Mouse (Mus musculus) intestine, embryonic 16.5 days (tissue): ENCODE results near the gene Irgm1. TPM values are rescaled to one million over a fixed set of nuclear protein-coding genes. Genes with fewer than 3 reads are reported as not detected.
A peak's percentile ranks its signal among the peaks of the same experiment; 100 is the strongest.
"Not testable (repeated sequence)": the region's sequence is repeated elsewhere in the genome, so short reads cannot be mapped to it uniquely, and the experiment has no call there.

Experiments used
- ATAC-seq: fragments of 200-750 bp; cut with Nextera tagmentation; 2 replicates; pipeline ENCODE4 v1.8.0; 2017; ENCODE audit warnings: moderate TSS enrichment, moderate library complexity
- H3K27ac ChIP-seq: fragments of 300-500 bp; sonication (generic); 2 replicates; pipeline ENCODE4 v1.5.1; 2014; ENCODE audit warnings: mild to moderate bottlenecking, low read length
- H3K27me3 ChIP-seq: fragments of 300-500 bp; sonication (generic); replicated peaks from 2 replicates; pipeline ENCODE4 v1.6.1; 2014; ENCODE audit warnings: low read length, control low read depth, mixed read lengths; ENCODE audit not compliant: control insufficient read depth, insufficient read depth
- H3K36me3 ChIP-seq: fragments of 300-500 bp; sonication (generic); 2 replicates; pipeline ENCODE4 v1.6.1; 2014; ENCODE audit warnings: low read length, control low read depth; ENCODE audit not compliant: control insufficient read depth, insufficient read depth
- H3K4me1 ChIP-seq: fragments of 300-500 bp; sonication (generic); 2 replicates; pipeline ENCODE4 v1.6.1; 2014; ENCODE audit warnings: low read length, control low read depth, mixed read lengths; ENCODE audit not compliant: control insufficient read depth, insufficient read depth
- H3K4me2 ChIP-seq: fragments of 300-500 bp; sonication (generic); 2 replicates; pipeline ENCODE4 v1.6.1; 2014; ENCODE audit warnings: low read depth, low read length, control low read depth
- H3K4me3 ChIP-seq: fragments of 300-500 bp; sonication (generic); 2 replicates; pipeline ENCODE4 v1.5.1; 2014; ENCODE audit warnings: mild to moderate bottlenecking, low read length
- H3K9ac ChIP-seq: fragments of 300-500 bp; sonication (generic); 2 replicates; pipeline ENCODE4 v1.6.1; 2014; ENCODE audit warnings: low read depth, low read length
- H3K9me3 ChIP-seq: fragments of 300-500 bp; sonication (generic); 2 replicates; pipeline ENCODE4 v1.6.1; 2016; ENCODE audit warnings: low read length, control low read depth; ENCODE audit not compliant: control insufficient read depth
- WGBS: fragments of 180-500 bp; shearing (Covaris S2); extraction: QIAGEN DNeasy Blood & Tissue Kit; methylation state at CpG from one replicate; pipeline ENCODE4 v1.1.7; 2014; 5-methylcytosine and 5-hydroxymethylcytosine counted together
- polyA plus RNA-seq: library from polyadenylated mRNA; unstranded; fragments of >200 nt; fragmentation: Nextera tagmentation; extraction: Ambion mirVana; gene quantifications from 2 replicates; pipeline ENCODE4 v1.2.1, GENCODE M21; 2015

The Irgm1 gene
- polyA plus RNA-seq = 15.6 and 15.8 TPM in 2 replicates

DNA sequence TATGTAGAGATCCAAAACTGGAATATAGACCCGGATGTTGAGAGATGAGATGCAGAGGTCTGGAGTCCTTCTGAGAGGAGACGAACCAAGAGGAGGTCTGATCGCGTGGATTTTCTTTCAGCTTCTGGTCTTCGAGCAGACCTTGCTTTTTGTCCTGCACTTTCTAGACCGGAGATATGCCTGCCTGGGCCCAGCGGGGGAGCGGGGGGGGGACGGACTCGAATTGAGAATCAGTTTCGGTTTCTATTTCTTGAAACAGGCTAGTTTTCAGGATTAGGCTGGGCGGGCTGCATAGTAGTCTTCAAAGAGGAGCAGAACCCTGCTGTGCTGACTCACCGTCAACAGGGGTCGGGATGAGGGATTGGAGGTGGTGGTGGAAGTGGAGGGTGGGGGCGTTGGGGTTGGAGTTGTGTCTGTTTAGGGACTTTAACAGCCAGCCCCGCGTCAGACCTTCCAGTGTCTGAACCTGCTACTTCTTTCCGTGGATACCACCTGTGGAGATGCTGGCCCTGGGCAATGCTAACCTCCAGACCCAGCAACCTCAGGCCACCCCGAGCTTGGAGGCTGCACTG lies at the start of gene Irgm1:
Gene Irgm1 (minus strand): TSS at position 483 of the 572 bp plus-strand sequence.
- Histone ChIP-seq H3K27ac (peak within 1 kb of the TSS; percentile 88), H3K4me3 (peak within 1 kb of the TSS; percentile 47), H3K9me3 (no peaks in the 10 kb centered on the region), H3K9ac (peak within 1 kb of the TSS; percentile 70), H3K27me3 (no peaks in the 10 kb centered on the region), H3K4me2 (peak within 1 kb of the TSS; percentile 79), H3K36me3 (peaks cover 6% of the 10 kb centered on the region), H3K4me1 (peaks cover 19% of the 10 kb centered on the region)
- ATAC-seq = peak; percentile 22
- under 1% methylated on average over 19 of the region's 19 CpGs for WGBS

DNA sequence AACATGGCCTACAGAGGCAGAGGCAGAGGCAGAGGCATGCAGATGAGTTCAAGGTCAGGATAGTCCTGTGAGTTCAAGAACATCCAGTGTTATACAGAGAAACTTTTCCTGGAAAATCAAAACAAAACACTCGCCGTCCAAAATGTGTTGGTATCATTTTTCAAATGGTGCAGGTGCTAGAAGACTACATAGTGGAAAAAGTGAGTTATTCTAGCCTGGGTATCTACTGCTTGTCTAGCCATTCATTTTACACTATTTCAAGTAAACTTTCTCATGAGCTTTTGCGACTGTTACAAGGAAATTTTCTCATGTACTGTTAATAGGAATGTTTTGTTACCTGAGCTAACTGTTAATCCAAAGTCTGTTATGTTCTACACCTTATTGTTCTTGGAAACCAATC lies 46.9 kb upstream of the Irgm1 start:
- Histone ChIP-seq H3K4me3 (no peak overlapping the region), H3K27me3 (no peaks in the 10 kb centered on the region), H3K36me3 (no peaks in the 10 kb centered on the region), H3K9me3 (no peaks in the 10 kb centered on the region), H3K4me1 (no peaks in the 10 kb centered on the region), H3K4me2 (no peak overlapping the region), H3K27ac (no peak overlapping the region), H3K9ac (no peak overlapping the region)
- WGBS = 76% methylated on average over 3 of the region's 3 CpGs
- no peak for ATAC-seq

- Histone ChIP-seq H3K4me2 (no peak overlapping the region), H3K27ac (no peak overlapping the region), H3K27me3 (no peaks in the 10 kb centered on the region), H3K36me3 (no peaks in the 10 kb centered on the region), H3K9ac (no peak overlapping the region), H3K4me1 (no peaks in the 10 kb centered on the region), H3K4me3 (no peak overlapping the region), H3K9me3 (no peaks in the 10 kb centered on the region)
- WGBS = 100% methylated on average over 1 of the region's 1 CpGs
- no peak for ATAC-seq
Measured at GRCm38 (mm10) chr11:48913611-48914010, 42.1 kb upstream of the Irgm1 start.

DNA sequence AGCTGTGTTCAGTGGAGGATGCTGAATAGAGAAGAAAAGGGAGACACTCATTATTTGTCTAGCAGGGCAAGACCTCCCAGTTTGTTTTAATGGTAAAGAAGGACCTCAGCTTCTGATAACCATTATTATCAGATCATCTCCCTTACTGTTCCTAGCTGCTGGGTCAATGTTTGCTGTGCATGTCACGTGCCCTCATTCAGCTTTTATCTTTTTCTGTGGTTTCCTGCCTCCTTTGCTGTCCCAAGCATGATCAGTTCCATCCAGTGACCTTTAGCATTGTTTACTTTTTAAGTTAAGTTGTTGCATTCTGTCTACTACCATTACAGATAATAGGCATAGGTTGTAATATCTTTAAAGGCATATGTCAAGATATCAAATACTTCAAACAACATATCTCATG lies 37.0 kb upstream of the Irgm1 start:
- Histone ChIP-seq H3K9ac (no peak overlapping the region), H3K27me3 (no peaks in the 10 kb centered on the region), H3K4me2 (no peak overlapping the region), H3K4me1 (no peaks in the 10 kb centered on the region), H3K4me3 (no peak overlapping the region), H3K36me3 (no peaks in the 10 kb centered on the region), H3K9me3 (no peaks in the 10 kb centered on the region), H3K27ac (no peak overlapping the region)
- ATAC-seq = 0 out of 2 replicates have a peak, but pooled peaks have one; percentile 7
- 34% methylated on average over 1 of the region's 1 CpGs for WGBS

DNA sequence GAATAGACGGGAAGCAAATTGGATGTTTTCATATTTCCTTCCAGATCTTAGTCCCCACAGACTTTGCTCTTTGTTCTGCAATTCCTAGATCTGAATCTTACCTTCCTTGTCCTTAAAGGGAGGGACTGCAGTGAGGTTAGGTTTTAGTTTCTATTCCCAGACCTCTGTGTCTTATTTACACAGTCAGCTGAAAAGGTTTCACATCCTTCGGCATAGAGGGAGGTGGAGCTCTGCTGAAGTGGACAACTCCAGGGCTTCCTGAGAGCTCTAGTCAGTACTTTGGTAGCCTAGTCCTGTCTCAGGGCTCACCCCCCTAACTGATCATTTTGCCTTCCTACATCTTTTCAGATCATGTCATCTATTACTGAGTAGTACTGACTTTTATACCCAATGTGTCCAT lies 30.5 kb upstream of the Irgm1 start, which contains the start of gene Gm5431:
Gene Gm5431 (minus strand): TSS at position 194 of the 400 bp plus-strand sequence.
- no peaks in the 10 kb centered on the region for H3K9me3 ChIP-seq
- no peak within 1 kb of the TSS for H3K9ac ChIP-seq
- no peaks in the 10 kb centered on the region for H3K4me1 ChIP-seq
- 41% methylated on average over 2 of the region's 2 CpGs for WGBS
- peak; percentile 48 for ATAC-seq
- H3K36me3 ChIP-seq = no peaks in the 10 kb centered on the region
- no peak within 1 kb of the TSS for H3K27ac ChIP-seq
- H3K4me2 ChIP-seq = no peak within 1 kb of the TSS
- H3K4me3 ChIP-seq = no peak within 1 kb of the TSS
- no peaks in the 10 kb centered on the region for H3K27me3 ChIP-seq

DNA sequence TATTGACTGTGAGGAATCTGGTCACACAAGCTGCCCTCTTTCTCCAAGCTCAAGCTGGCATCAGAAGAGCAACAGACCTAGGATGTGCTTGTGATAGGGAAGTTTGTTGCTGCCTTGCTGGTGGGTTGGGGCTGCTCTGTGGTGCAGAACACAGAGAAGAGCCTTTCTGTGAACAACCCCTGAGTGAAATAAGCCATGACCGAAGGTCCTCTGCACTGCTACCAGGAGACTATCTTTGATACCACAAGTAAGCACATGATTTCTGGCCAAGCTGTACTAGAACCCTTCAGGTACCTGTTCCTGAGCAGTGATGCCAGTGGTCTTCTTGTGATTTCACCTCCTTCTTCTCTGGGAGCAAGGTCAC lies 30.1 kb upstream of the Irgm1 start:
- 87% methylated on average over 1 of the region's 1 CpGs for WGBS
- not testable (repeated sequence) for H3K27ac ChIP-seq, H3K27me3 ChIP-seq, H3K4me1 ChIP-seq, H3K9ac ChIP-seq, H3K36me3 ChIP-seq, H3K9me3 ChIP-seq, H3K4me2 ChIP-seq, H3K4me3 ChIP-seq, ATAC-seq

DNA sequence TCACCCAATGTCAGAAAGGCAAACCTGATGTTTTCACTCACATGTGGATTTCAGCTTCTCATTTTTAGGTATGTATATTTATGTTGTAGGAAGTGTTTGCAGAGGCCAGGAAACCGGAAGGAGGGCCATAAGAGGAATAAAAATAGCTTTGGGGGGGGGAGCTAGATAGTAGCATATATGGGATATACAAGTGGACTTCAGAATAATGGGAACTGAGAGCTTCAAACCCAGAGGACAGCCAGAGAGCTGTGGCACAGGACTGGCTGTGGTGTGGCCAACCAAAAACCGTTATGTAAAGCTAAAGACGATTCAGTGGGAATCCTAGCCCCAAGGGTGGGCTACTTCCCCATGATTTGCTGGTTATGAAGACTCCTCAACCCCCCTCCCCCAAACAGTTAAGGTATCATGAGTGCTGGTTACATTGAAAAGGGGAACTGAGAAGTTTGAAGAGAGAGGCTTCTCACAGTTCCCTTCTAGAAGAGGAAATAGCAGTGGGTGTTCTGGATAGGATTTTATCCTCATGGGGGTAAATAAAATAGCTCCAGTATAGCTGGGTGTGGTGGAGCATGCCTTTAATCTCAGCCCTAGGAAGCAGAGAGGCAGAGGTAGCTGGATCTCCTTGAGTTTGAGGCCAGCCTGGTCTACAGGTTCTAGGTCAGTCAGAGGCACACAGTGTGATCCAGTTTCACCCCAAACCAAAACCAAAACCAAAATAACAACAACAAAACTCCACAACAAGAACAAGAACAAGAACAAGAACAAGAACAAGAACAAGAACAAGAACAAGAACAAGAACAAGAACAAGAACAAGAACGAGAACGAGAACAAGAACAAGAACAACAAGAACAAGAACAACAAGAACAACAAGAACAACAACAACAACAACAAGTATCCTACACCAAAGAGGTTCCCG lies 29.4 kb upstream of the Irgm1 start:
- H3K27ac ChIP-seq, H3K9ac ChIP-seq, H3K36me3 ChIP-seq, H3K4me1 ChIP-seq, H3K4me2 ChIP-seq, H3K9me3 ChIP-seq, ATAC-seq, H3K27me3 ChIP-seq, H3K4me3 ChIP-seq: not testable (repeated sequence)
- WGBS = 78% methylated on average over 6 of the region's 6 CpGs

GRCm38 (mm10) chr11:48898812-48899431 lies 27.4 kb upstream of the Irgm1 start:
- no peaks in the 10 kb centered on the region for H3K4me1 ChIP-seq
- no peaks in the 10 kb centered on the region for H3K36me3 ChIP-seq
- no peak overlapping the region for H3K4me3 ChIP-seq
- 65% methylated on average over 2 of the region's 2 CpGs for WGBS
- no peak overlapping the region for H3K4me2 ChIP-seq
- H3K27me3 ChIP-seq = no peaks in the 10 kb centered on the region
- no peak overlapping the region for H3K9ac ChIP-seq
- H3K27ac ChIP-seq = no peak overlapping the region
- no peak for ATAC-seq
- H3K9me3 ChIP-seq = no peaks in the 10 kb centered on the region

GRCm38 (mm10) chr11:48876680-48877079 lies 5.2 kb upstream of the Irgm1 start:
- Histone ChIP-seq H3K9ac (no peak overlapping the region), H3K4me3 (no peak overlapping the region), H3K27me3 (no peaks in the 10 kb centered on the region), H3K4me2 (no peak overlapping the region), H3K36me3 (no peaks in the 10 kb centered on the region), H3K4me1 (peaks cover 7% of the 10 kb centered on the region), H3K9me3 (no peaks in the 10 kb centered on the region), H3K27ac (no peak overlapping the region)
- ATAC-seq = no peak
- 86% methylated on average over 1 of the region's 1 CpGs for WGBS
